Mouse (Mus musculus): ENCODE data around the gene Nhlrc4. TPM values are rescaled to one million over a fixed set of nuclear protein-coding genes. Genes with fewer than 3 reads are reported as not detected.

The Nhlrc4 gene
- polyA plus RNA-seq, 1 experiment: 0.46 TPM

- Histone ChIP-seq H3K27me3 (ENCODE audit: control insufficient read depth, insufficient read depth, insufficient read length) (no peaks in the 10 kb centered on the region), H3ac (ENCODE audit: control insufficient read depth, insufficient read length, low read depth) (peak within 1 kb of the TSS; percentile 97)
- no peak for TF ChIP-seq FOSL1 (IDR thresholded peaks at IDR 0.05; ENCODE audit: insufficient read depth, low read length, poor library complexity, severe bottlenecking)
- no peak for TF ChIP-seq MYOG (IDR thresholded peaks at IDR 0.05; ENCODE audit: control insufficient read depth, extremely low read depth, insufficient read length)
- TF ChIP-seq MYOD1 (IDR thresholded peaks at IDR 0.05; ENCODE audit: control insufficient read depth, insufficient read length, low read depth): no peak
- TF ChIP-seq CTCF (IDR thresholded peaks at IDR 0.05; ENCODE audit: control insufficient read depth, insufficient read depth, insufficient read length): no peak
- TF ChIP-seq CEBPB (IDR thresholded peaks at IDR 0.05; ENCODE audit: low read depth): no peak
- TF ChIP-seq USF1 (IDR thresholded peaks at IDR 0.05; ENCODE audit: low read depth): no peak
- no peak for TF ChIP-seq MAX (IDR thresholded peaks at IDR 0.05)
Measured at GRCm38 (mm10) chr17:25919144-25919785, 25.5 kb downstream of the Nhlrc4 start, which contains the start of gene Rab40c. Gene Rab40c, minus strand, starts transcription at chr17:25919727.

GRCm38 (mm10) chr17:25918037-25918750 lies 26.6 kb downstream of the Nhlrc4 start:
- Histone ChIP-seq H3K79me3 (ENCODE audit: low read depth) (peaks cover 37% of the 10 kb centered on the region), H3ac (ENCODE audit: control insufficient read depth, insufficient read length, low read depth) (no peak overlapping the region), H3K79me2 (ENCODE audit: control insufficient read depth, insufficient read depth) (peaks cover 61% of the 10 kb centered on the region), H3K27me3 (ENCODE audit: control insufficient read depth, insufficient read depth, insufficient read length) (no peaks in the 10 kb centered on the region), H3K4me3 (ENCODE audit: insufficient read depth, poor library complexity, severe bottlenecking) (peak overlapping the region; percentile 85), H3K36me3 (ENCODE audit: control insufficient read depth, insufficient read depth) (peaks cover 6% of the 10 kb centered on the region)
- TF ChIP-seq MAX (IDR thresholded peaks at IDR 0.05): no peak

More at GRCm38 (mm10) chr17:25919144-25919785, 25.5 kb downstream of the Nhlrc4 start, which contains the start of gene Rab40c:
- H3K79me2 ChIP-seq (ENCODE audit: control insufficient read depth, insufficient read depth): peaks cover 51% of the 10 kb centered on the region
- peaks cover 36% of the 10 kb centered on the region for H3K79me3 ChIP-seq (ENCODE audit: low read depth)
- peak within 1 kb of the TSS; percentile 85 for H3K4me3 ChIP-seq (ENCODE audit: insufficient read depth, poor library complexity, severe bottlenecking)
- H3K36me3 ChIP-seq (ENCODE audit: control insufficient read depth, insufficient read depth): peaks cover 6% of the 10 kb centered on the region

- no peak overlapping the region for H3ac ChIP-seq (ENCODE audit: control insufficient read depth, insufficient read length, low read depth)
- peaks cover 68% of the 10 kb centered on the region for H3K79me2 ChIP-seq (ENCODE audit: control insufficient read depth, insufficient read depth)
- no peak overlapping the region for H3K4me3 ChIP-seq (ENCODE audit: insufficient read depth, poor library complexity, severe bottlenecking)
- H3K36me3 ChIP-seq (ENCODE audit: control insufficient read depth, insufficient read depth): peaks cover 6% of the 10 kb centered on the region
- TF ChIP-seq MAX (IDR thresholded peaks at IDR 0.05) (no peak), CTCF (IDR thresholded peaks at IDR 0.05; ENCODE audit: control insufficient read depth, insufficient read depth, insufficient read length) (no peak), USF1 (IDR thresholded peaks at IDR 0.05; ENCODE audit: low read depth) (no peak), MYOG (IDR thresholded peaks at IDR 0.05; ENCODE audit: control insufficient read depth, extremely low read depth, insufficient read length) (no peak), CEBPB (IDR thresholded peaks at IDR 0.05; ENCODE audit: low read depth) (no peak), FOSL1 (IDR thresholded peaks at IDR 0.05; ENCODE audit: insufficient read depth, low read length, poor library complexity, severe bottlenecking) (no peak), MYOD1 (IDR thresholded peaks at IDR 0.05; ENCODE audit: control insufficient read depth, insufficient read length, low read depth) (no peak)
- H3K27me3 ChIP-seq (ENCODE audit: control insufficient read depth, insufficient read depth, insufficient read length): no peaks in the 10 kb centered on the region
- peaks cover 39% of the 10 kb centered on the region for H3K79me3 ChIP-seq (ENCODE audit: low read depth)
Measured at GRCm38 (mm10) chr17:25916931-25917647, 27.7 kb downstream of the Nhlrc4 start.

- H3K4me3 ChIP-seq (ENCODE audit: insufficient read depth, poor library complexity, severe bottlenecking): no peak overlapping the region
- H3K79me3 ChIP-seq (ENCODE audit: low read depth): peaks cover 52% of the 10 kb centered on the region
- peaks cover 95% of the 10 kb centered on the region for H3K79me2 ChIP-seq (ENCODE audit: control insufficient read depth, insufficient read depth)
- peaks cover 6% of the 10 kb centered on the region for H3K36me3 ChIP-seq (ENCODE audit: control insufficient read depth, insufficient read depth)
- H3ac ChIP-seq (ENCODE audit: control insufficient read depth, insufficient read length, low read depth): no peak overlapping the region
- no peaks in the 10 kb centered on the region for H3K27me3 ChIP-seq (ENCODE audit: control insufficient read depth, insufficient read depth, insufficient read length)
- TF ChIP-seq MYOD1 (IDR thresholded peaks at IDR 0.05; ENCODE audit: control insufficient read depth, insufficient read length, low read depth): no peak
- TF ChIP-seq FOSL1 (IDR thresholded peaks at IDR 0.05; ENCODE audit: insufficient read depth, low read length, poor library complexity, severe bottlenecking): no peak
- TF ChIP-seq MAX (IDR thresholded peaks at IDR 0.05): no peak
- TF ChIP-seq MYOG (IDR thresholded peaks at IDR 0.05; ENCODE audit: control insufficient read depth, extremely low read depth, insufficient read length): no peak
- no peak for TF ChIP-seq USF1 (IDR thresholded peaks at IDR 0.05; ENCODE audit: low read depth)
- TF ChIP-seq CEBPB (IDR thresholded peaks at IDR 0.05; ENCODE audit: low read depth): no peak
- no peak for TF ChIP-seq CTCF (IDR thresholded peaks at IDR 0.05; ENCODE audit: control insufficient read depth, insufficient read depth, insufficient read length)
Measured at GRCm38 (mm10) chr17:25914295-25914694, 30.5 kb downstream of the Nhlrc4 start.

- H3K79me3 ChIP-seq (ENCODE audit: low read depth): peaks cover 53% of the 10 kb centered on the region
- H3ac ChIP-seq (ENCODE audit: control insufficient read depth, insufficient read length, low read depth): no peak overlapping the region
- peaks cover 6% of the 10 kb centered on the region for H3K36me3 ChIP-seq (ENCODE audit: control insufficient read depth, insufficient read depth)
- TF ChIP-seq CEBPB (IDR thresholded peaks at IDR 0.05; ENCODE audit: low read depth): no peak
- TF ChIP-seq USF1 (IDR thresholded peaks at IDR 0.05; ENCODE audit: low read depth): no peak
- TF ChIP-seq MAX (IDR thresholded peaks at IDR 0.05): no peak
- no peak for TF ChIP-seq MYOD1 (IDR thresholded peaks at IDR 0.05; ENCODE audit: control insufficient read depth, insufficient read length, low read depth)
- no peak for TF ChIP-seq CTCF (IDR thresholded peaks at IDR 0.05; ENCODE audit: control insufficient read depth, insufficient read depth, insufficient read length)
- no peak for TF ChIP-seq MYOG (IDR thresholded peaks at IDR 0.05; ENCODE audit: control insufficient read depth, extremely low read depth, insufficient read length)
- TF ChIP-seq FOSL1 (IDR thresholded peaks at IDR 0.05; ENCODE audit: insufficient read depth, low read length, poor library complexity, severe bottlenecking): no peak
- no peak overlapping the region for H3K4me3 ChIP-seq (ENCODE audit: insufficient read depth, poor library complexity, severe bottlenecking)
- no peaks in the 10 kb centered on the region for H3K27me3 ChIP-seq (ENCODE audit: control insufficient read depth, insufficient read depth, insufficient read length)
- H3K79me2 ChIP-seq (ENCODE audit: control insufficient read depth, insufficient read depth): peaks cover 95% of the 10 kb centered on the region
Measured at GRCm38 (mm10) chr17:25913877-25914275, 30.9 kb downstream of the Nhlrc4 start.
